Mouse (Mus musculus) liver, embryonic 14.5 days (tissue): ENCODE measurements at regions not wholly inside any gene's neighbourhood (a gene's known extent, or its start where the extent isn't known, plus 50 kb on each side); places are given as distances from the start of the nearest gene placed in this dataset.

Source experiments
- ATAC-seq: fragments of 200-750 bp; cut with Nextera tagmentation; 2 replicates; pipeline ENCODE4 v1.8.0; 2017; ENCODE audit warnings: moderate number of reproducible peaks, mild to moderate bottlenecking, moderate library complexity; ENCODE audit not compliant: insufficient read depth
- DNase-seq, 3 experiments: peaks; one replicate each; pipeline ENCODE4 v3.0.0-alpha.2; 2012 to 2013; ENCODE audit warnings: low read depth in 3 of 3, low spot score in 3 of 3
- H3K27ac ChIP-seq: fragments of 300-500 bp; sonication (generic); 2 replicates; pipeline ENCODE4 v1.5.1; 2014; ENCODE audit warnings: moderate library complexity, mild to moderate bottlenecking, control low read depth, inconsistent platforms
- H3K27me3 ChIP-seq: fragments of 300-500 bp; sonication (generic); 2 replicates; pipeline ENCODE4 v1.6.1; 2014; ENCODE audit warnings: mild to moderate bottlenecking, low read length, moderate library complexity; ENCODE audit not compliant: control insufficient read depth, insufficient read depth
- H3K36me3 ChIP-seq: fragments of 300-500 bp; sonication (generic); replicated peaks from 2 replicates; pipeline ENCODE4 v1.6.1; 2014; ENCODE audit warnings: low read depth; ENCODE audit not compliant: control insufficient read depth, insufficient read depth
- H3K4me1 ChIP-seq, 2 experiments: fragments of 200-500 bp in 1 of 2; fragments of 300-500 bp in 1 of 2; sonication (generic) in 1 of 2; replicated peaks; 2 replicates each; pipeline ENCODE4 v1.6.1; 2012 to 2014; ENCODE audit warnings: antibody characterized with exemption in 1 of 2, inconsistent platforms in 1 of 2, low read length in 1 of 2; ENCODE audit not compliant: control insufficient read depth in 2 of 2, insufficient read depth in 2 of 2
- H3K4me2 ChIP-seq: fragments of 300-500 bp; sonication (generic); 2 replicates; pipeline ENCODE4 v1.6.1; 2014; ENCODE audit warnings: low read depth, mild to moderate bottlenecking, control low read depth, moderate library complexity
- H3K4me3 ChIP-seq, 2 experiments: fragments of 200-500 bp in 1 of 2; fragments of 300-500 bp in 1 of 2; sonication (generic) in 1 of 2; 2 replicates each; pipeline ENCODE4 v1.5.1; 2012 to 2014; ENCODE audit warnings: low read depth in 2 of 2, low read length in 2 of 2, mild to moderate bottlenecking in 2 of 2, control low read depth in 1 of 2, inconsistent platforms in 1 of 2, moderate library complexity in 1 of 2; ENCODE audit not compliant: insufficient read depth in 1 of 2
- H3K9ac ChIP-seq: fragments of 300-500 bp; sonication (generic); replicated peaks from 2 replicates; pipeline ENCODE4 v1.6.1; 2014; ENCODE audit warnings: mild to moderate bottlenecking, control low read depth, moderate library complexity
- H3K9me3 ChIP-seq: fragments of 300-500 bp; sonication (generic); 2 replicates; pipeline ENCODE4 v1.6.1; 2016; ENCODE audit warnings: low read length, mixed read lengths; ENCODE audit not compliant: control insufficient read depth
- CTCF ChIP-seq: IDR thresholded peaks from 2 replicates; pipeline ENCODE4 v1.5.1; 2016; ENCODE audit warnings: antibody characterized with exemption, low read depth, control low read depth
- EP300 ChIP-seq: IDR thresholded peaks from 2 replicates; pipeline ENCODE4 v1.6.1; 2016; ENCODE audit warnings: antibody characterized with exemption, low read depth
- WGBS: fragments of 180-500 bp; shearing (Covaris S2); extraction: QIAGEN DNeasy Blood & Tissue Kit; methylation state at CpG from one replicate; pipeline ENCODE4 v1.1.7; 2014; ENCODE audit not compliant: insufficient replicate concordance; 5-methylcytosine and 5-hydroxymethylcytosine counted together

DNA sequence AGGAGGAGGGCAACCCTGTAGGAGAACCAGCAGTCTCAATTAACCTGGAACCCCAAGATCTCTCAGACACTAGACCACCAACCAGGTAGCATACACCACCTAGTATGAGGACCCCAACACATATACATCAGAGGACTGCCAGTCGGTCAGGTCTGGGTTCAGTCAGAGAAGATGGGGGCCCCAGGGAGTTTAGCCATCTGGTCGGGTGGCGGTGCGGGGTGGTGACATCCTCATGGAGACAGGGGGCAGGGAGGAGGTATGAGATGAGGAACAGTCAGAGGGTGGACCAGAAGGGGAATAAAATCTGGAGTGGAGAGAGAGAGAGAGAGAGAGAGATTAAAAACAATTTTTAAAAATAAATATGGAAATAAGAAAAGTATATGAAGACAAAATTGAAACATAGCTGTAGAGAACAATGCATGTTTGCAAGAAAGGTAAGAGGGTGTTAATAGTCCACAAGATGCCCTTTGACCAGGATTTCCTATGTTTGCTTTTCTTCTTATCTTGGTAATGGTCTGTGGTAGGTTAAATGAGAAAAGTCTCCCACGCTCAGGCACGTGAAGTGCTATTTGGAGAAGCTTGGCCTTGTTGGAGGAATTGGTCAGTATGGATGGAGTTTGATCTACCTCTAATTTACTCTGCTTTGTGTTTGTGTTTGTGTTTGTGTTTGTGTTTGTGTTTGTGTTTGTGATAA, 108.0 kb upstream of the Spaca1 start:
- Histone ChIP-seq H3K9me3 (no peaks in the 10 kb centered on the region), H3K4me1 (no peaks in the 10 kb centered on the region), H3K4me3 (no peak overlapping the region), H3K27me3 (no peaks in the 10 kb centered on the region), H3K36me3 (no peaks in the 10 kb centered on the region), H3K27ac (no peak overlapping the region), H3K4me2 (no peak overlapping the region), H3K9ac (no peak overlapping the region)
- ATAC-seq (no peak), DNase-seq (no peak)
- no peak for TF ChIP-seq EP300
- TF ChIP-seq CTCF = no peak
- 63% methylated on average over 6 of the region's 6 CpGs for WGBS

DNA sequence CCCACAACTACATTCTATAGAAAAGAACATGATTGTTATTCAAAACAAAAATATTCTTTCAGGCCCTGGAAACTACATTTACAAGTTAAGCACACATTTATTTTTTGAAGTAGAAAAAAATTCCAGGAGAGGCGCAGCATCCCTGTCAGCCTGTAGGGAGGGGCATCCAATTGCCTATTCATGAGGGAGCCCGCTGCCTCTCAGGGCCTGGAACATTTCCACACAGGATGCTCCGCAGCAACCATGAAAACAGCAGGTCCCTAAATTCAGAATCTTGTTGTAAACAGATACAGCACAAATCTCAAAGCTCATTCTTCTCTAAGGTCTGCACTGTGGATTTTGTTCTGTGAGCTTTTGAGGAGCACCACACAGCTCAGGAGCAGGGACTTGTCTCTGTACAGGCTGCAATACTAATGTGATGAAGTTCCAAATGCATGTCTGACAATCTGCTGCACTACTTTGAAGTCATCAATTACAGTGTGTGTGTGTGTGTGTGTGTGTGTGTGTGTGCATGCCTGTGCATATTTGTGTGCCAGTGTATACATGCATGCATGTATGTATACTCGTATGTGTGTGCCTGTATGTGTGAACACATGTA, 121.4 kb upstream of the Spaca1 start:
- TF ChIP-seq EP300 (no peak), CTCF (no peak)
- no peak for ATAC-seq
- H3K9ac ChIP-seq = no peak overlapping the region
- no peak overlapping the region for H3K27ac ChIP-seq
- H3K4me1 ChIP-seq = no peaks in the 10 kb centered on the region
- no peaks in the 10 kb centered on the region for H3K27me3 ChIP-seq
- no peak overlapping the region for H3K4me2 ChIP-seq
- no peak for DNase-seq
- H3K36me3 ChIP-seq = no peaks in the 10 kb centered on the region
- no peak overlapping the region for H3K4me3 ChIP-seq
- H3K9me3 ChIP-seq = no peaks in the 10 kb centered on the region
- WGBS = 61% methylated on average over 4 of the region's 4 CpGs

- Histone ChIP-seq H3K27me3 (no peaks in the 10 kb centered on the region), H3K36me3 (no peaks in the 10 kb centered on the region), H3K27ac (no peak overlapping the region), H3K4me2 (no peak overlapping the region), H3K4me1 (no peaks in the 10 kb centered on the region), H3K9ac (no peak overlapping the region), H3K4me3 (no peak overlapping the region), H3K9me3 (no peaks in the 10 kb centered on the region)
- ATAC-seq (no peak), DNase-seq (no peak)
- WGBS = 35% methylated on average over 3 of the region's 3 CpGs
- TF ChIP-seq CTCF = no peak
- TF ChIP-seq EP300 = no peak
These were observed 122.0 kb upstream of the Spaca1 start for GRCm38 (mm10) chr4:34172000-34172399.

GRCm38 (mm10) chr4:34177421-34177820, 127.4 kb upstream of the Spaca1 start:
- DNase-seq = no peak
- no peaks in the 10 kb centered on the region for H3K9me3 ChIP-seq
- no peaks in the 10 kb centered on the region for H3K4me1 ChIP-seq
- no peak overlapping the region for H3K4me3 ChIP-seq
- no peak for TF ChIP-seq CTCF
- no peak for TF ChIP-seq EP300
- 43% methylated on average over 1 of the region's 1 CpGs for WGBS
- no peak overlapping the region for H3K9ac ChIP-seq
- no peaks in the 10 kb centered on the region for H3K36me3 ChIP-seq
- no peak for ATAC-seq
- no peak overlapping the region for H3K4me2 ChIP-seq
- H3K27ac ChIP-seq = no peak overlapping the region
- H3K27me3 ChIP-seq = no peaks in the 10 kb centered on the region

DNA sequence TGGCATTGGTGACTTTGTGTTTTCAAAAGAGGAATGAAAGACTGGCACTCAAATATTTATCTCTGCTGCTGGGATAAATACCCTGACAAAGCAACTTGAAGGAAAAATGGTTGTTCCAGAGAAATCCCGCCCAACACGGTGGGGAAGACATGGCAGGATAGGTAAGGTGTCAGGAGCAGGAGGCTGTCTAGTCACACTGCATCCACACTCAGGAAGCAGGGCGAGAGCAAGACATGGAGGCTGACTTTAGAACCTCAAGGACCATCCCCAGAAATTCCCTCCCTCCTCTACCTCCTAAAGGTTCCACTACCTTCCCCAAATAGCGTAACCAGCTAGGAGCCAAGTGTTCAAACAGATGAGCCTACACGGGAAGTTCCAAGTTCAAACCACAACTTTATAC, 136.5 kb upstream of the Spaca1 start:
- 53% methylated on average over 5 of the region's 5 CpGs for WGBS
- Histone ChIP-seq H3K9ac (no peak overlapping the region), H3K4me2 (no peak overlapping the region), H3K36me3 (no peaks in the 10 kb centered on the region), H3K9me3 (no peaks in the 10 kb centered on the region), H3K4me3 (no peak overlapping the region), H3K27me3 (no peaks in the 10 kb centered on the region), H3K4me1 (no peaks in the 10 kb centered on the region), H3K27ac (no peak overlapping the region)
- ATAC-seq (no peak), DNase-seq (no peak)
- no peak for TF ChIP-seq CTCF
